Mouse (Mus musculus): ENCODE data around the gene Adgrg3.

Adgrg3 gene

DNA sequence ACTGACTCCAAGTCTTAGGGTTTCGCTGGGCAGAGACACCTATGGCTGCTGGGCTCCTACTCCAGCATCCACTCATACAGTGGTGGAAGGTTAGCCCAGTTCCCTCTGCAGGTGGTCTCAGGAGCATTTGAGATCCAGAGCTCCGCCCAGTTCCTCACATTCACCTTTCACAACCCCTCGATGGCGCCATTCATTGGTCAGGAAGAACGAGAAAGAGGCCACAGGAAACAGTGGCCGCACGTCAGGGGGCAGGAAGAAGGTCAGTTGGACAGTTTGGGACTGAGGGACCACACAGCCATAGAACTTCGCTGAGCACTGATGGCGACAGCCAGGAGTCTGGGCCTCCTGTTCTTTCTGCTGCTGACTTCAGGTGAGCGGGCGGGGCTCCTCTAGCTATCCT, at the start of gene Adgrg3:
Gene Adgrg3, plus strand, starts transcription at position 242 of the 400 bp plus-strand sequence.
- DNase-seq: no peak

DNA sequence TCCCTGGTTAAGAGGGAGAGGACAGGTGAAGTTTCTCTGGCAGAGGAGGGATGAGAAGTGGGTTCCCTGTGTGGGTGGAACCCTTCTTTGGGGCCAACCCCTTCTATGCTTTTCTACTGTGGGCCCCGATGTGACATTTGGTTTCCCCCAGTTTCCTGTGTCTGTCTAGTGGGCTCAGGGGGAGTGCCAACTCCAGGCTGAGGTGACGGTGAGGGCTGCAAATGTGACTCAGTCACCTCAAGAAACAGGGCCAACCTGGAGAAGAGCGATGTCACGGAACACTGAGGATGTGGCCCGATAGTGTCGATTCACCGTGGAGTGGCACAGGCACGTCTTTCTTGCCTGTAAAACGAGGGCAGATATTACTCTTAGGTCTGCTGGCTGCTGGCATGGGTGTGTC, 44.2 kb upstream of the Adgrg3 start:
- DNase-seq: no peak

DNA sequence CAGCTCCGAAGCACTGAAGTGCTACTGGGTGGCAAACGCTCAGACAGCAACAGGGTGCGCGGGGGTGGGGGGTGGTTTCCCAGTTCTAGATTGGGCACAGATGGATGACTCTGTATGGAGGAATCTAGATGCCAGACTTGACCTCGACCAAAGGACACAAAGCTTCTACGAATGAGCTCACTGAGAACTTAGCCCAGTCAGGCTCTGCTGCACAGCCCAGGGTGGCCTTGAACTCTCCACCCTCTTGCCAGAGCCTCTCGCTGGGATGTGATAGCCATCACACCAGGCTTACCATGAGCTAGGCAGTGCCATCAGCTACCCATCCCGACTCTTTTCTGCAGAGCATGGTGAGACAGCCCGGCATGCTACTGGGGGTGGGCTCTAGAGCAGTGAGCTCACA, 43.7 kb upstream of the Adgrg3 start:
- DNase-seq: no peak

DNA sequence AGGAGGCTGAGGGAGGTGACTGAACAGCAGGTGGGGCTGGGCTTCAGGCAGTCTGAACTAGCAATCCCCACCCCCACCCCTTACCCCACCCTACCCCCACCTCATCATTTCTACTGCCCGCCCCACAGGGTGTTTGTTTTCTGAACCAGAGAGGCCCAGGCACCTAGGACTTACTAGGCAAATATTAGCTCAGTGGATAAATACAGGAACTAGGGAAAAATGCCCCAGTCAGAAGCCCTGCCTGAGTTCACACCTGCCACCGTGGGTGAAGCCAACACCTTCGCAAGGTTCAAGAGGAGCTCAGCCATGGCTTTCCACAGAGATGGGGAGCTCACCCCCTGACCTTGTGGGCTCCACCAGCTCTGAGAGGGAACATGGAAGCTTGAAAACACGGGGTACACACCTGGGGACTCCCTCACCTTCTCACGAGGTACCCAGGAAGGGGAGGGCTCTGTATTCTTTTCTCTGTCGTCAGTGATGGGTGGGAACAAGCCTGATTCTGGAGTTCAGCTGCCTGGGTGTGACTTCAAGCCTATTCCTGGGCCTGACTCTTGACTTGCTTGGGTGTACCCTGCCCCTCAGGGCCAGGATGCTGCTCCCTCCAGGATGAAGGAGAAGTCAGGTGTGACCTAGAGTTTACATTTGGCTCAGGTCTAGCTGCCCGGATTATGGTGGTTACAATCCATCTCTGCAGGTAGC, 42.9 kb upstream of the Adgrg3 start, which contains the start of gene Adgrg1:
Gene Adgrg1, plus strand, starts transcription at position 285 of the 699 bp plus-strand sequence.
- DNase-seq: peak; percentile 47 to 70

DNA sequence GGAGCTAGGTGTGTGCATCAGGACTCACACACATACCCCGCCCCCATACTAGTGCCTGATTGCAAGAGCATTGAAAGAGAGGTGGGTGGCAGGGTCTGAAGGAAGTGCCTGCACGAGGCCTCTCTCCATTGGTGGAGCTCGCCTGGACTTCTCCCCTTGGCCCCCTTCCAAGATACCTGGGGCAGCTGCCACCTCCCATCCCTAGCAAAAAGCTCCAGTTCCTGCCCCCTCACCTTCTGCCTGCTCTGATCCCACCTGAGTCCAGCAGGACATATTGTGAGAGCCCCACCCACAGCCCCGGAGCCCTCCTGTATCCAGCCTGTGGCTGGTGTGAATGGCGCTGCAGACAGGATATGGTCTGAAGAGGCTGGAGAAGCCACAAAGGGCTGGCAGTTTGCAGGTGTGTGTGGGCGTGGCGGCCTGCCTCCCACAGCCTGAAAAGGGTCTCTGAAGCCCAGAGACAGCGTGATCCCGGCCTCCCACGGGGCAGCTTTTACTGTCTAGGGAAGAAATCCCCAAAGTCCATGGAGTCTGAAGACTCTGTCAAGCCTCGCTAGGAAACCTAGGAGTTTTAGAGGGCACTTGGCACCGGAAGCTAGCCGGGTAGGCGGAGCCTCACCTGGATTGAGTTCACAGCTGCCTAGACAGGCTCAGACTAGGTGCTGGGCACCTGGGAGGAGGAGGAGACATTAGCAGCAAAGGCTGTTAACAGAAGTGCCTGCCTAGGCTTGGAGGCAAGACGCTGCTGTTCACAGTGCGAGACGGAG, 40.7 kb upstream of the Adgrg3 start:
- DNase-seq: peak; percentile 69 to 83

DNA sequence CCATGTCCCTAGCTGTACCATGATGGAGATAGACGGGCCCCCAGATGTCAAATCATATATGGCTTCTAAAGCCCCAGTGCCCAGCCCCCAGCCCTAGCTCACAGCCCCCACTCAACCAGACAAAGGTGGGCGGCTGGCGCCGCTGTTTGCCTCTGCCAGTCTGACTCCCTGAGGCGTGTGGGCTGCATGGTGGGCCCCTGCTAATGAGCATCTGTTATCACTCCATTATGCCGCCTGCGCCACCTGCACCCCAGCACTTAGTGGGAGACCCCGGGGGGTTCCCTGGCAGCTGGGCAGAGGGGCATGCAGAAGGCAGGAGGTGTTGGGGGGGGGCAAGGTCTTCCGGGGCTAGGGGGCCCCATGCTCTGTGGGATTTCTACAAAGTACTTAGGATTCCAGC, 39.4 kb upstream of the Adgrg3 start:
- DNase-seq: no peak

DNA sequence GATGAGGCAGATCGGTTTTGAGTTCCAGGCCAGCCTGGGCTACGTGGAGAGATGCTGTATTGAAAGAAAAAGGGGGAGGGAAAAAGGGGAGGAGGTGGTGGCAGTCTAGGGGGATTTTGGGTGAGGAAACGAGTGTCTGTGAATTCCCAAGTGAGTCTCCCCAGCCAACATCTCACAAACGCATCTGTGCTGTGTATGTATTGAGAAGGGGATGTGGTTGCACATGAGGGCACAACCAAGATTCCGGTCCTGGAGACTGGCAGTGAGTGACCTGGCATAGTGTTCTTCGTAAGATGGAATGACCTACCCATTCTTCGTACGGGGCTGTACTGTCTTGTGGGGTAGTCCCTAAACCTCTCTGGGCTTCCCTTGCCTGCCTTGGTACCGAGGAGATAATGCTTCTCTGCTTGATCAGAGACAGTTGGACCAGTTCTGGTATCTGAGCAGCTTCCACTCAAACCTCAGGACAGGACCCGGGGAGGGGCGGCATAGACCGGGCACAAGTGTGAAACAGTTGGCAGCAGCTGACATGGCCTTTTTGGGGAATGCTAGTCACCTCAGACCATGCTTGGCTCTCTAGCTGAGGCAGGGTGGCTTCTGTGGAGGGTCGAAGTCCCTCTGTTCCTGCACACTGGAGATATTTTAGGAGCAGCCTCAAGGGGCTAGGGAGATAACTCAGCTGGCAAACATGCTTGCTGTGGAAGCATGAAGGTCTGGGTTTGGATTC, 38.7 kb upstream of the Adgrg3 start:
- DNase-seq: no peak

DNA sequence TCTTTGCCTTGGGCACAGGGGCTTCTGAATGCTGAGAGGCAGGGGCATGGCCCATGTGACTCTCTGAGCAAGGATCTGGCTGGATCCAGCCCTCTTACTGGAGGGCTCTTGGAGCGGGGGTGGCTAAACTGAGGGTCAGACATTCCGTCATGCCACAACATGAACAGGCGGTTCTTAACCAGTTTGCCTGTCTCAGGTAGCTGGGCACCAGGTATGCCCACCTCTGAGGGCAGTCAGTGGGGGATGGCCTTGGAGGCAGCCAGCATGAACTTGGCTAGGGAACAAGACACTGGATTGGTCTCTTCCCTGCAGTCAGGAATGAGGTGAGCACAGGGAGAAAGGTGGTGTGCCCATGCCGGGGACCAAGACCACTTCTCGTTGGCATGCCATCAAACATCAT, 37.3 kb upstream of the Adgrg3 start:
- DNase-seq: no peak

DNA sequence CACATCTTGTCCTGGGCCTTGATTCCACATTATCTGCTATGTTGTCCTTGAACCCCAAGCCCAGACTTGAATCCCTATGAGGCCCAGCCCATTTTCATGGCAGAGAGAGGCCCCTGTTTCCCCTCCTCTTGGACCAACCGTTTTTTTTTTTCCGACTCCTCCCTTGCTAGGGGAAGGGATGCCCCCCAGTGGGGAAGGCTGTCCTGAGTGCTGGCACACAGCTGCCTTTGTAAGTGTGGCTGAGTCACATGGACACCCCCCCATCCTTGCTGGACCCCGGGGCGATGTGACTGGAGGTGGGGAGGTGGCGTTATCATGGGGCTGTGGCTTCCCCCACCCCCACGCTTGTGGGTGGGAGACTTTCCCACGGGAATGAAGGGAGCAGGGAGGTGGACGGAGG, 36.5 kb upstream of the Adgrg3 start:
- no peak for DNase-seq

DNA sequence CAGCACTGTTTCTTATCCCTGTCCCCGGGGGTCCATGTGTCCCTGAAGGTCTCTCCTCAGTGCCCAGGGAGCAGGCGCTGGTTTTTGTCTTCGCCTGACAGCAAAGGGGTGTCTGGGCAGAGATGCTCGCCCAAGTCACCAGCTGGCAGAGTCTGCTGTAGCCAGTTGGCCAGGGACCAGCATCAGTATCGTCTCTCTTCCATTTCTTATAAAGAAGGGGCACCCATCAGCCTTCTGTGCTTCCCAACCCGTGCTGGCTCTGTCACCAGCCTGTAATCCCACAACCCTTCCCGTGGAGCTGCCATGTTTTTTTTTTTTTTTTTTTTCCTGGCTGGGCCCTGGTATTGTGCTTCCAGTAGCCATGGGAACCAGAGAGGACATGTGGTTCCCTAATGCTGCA, 35.6 kb upstream of the Adgrg3 start:
- no peak for DNase-seq

DNA sequence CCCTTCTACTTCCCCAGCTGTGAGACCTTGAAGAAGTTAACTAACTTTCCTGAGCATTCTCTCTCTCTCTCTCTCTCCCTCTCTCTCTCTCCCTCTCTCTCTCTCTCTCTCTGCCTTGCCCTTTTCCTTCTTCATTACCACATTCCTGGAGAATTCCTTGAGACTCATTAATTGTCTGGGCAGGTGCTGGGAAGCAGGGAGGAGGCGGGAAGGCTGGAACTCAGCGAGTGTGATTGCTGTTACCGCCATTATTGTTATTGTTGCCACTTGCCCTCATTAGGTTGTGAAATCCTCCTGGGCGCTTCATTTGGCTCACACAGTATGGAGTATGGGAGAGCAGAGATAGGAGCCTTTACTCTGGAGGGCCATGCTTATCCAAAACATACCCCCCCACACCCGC, 34.3 kb upstream of the Adgrg3 start:
- no peak for DNase-seq

DNA sequence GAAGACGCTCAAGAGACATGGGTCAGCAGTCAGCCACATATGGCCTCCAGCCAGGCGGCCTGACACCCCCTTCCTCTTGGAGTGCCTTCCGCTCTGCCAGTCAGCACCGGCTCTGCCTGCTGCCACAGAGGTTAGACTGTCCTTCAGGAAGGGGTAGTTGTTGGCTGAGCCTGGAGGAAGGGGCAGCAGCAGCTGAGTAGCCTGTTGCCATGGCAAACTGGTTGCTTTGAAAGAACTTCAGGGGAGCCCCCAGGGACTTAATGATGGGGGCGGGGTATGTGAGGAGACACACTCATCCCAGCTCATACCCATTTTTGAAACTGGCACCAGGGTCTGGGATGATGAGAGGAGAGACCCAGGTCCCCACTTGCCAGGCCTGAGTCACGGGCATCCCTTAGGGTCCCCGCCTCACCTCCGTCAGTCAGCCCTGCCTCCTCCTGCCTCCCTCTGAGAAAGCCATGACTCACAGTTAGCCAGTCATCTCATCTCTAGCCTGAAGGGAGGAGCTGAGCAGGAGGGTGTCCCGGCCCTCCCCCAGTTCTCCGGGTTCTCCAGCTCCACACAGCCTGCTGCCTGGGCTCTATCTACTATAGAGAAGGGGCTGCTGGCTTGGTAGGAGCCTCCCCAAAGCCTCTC, 33.5 kb upstream of the Adgrg3 start:
- DNase-seq: peak; percentile 67 to 75

DNA sequence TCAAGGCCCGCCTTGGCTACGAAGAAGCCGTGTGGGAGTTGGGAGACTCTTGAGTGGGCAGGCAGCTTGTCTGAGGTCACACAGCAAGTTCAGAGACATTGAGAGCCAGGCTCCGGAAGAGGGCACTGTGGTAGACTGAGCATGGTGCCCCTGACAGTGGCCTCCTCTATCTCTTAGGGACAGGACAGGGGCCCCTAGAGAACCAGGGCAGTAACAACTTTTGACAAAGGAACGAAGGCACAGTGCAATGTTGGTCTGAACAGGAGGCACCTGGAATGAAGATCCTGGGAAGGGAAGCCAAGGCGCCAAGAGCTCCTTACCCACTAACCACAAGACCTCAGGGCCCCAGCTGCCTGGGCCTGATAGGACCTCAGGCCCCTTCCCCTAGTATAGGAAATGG, 32.5 kb upstream of the Adgrg3 start:
- no peak for DNase-seq

DNA sequence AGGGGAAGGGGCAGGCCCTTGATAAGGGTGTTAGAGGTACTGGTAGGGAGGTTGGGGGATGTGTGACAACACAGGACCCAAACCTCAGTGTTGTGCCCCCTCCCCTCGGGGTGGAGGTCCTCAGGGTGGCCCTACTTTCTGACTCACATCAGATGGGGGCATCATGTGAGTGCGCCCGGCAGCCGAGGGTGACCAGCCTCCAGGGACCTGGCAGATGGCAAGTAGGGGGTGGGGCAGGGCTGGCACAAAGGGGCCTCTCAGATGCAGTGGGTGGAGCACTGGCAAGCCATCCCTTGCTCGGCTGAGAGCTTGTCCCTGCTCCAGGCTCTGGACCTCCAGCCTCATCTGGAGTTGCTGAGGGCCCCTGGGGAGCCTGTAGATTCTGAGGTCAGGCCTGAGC, 30.8 kb upstream of the Adgrg3 start:
- no peak for DNase-seq

DNA sequence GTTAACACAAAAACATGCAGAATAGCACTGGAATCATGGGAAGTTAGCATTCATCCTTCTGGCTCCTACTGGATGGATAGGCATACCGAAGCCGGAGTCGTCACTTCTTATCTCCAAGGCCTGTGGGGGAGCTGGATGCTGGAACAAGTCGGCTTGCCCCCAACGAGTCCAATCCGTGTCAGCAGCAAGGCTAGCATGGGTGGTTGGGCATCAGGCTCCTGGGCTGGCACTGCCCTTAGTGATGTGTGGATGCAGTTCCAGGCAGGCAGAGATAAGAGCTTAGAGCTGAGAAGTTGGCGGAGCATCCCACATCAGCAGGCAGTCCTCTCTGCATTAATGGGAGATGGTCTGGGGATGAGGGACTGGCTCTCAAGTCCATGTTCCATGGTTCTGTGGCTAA, 29.9 kb upstream of the Adgrg3 start:
- DNase-seq: no peak

DNA sequence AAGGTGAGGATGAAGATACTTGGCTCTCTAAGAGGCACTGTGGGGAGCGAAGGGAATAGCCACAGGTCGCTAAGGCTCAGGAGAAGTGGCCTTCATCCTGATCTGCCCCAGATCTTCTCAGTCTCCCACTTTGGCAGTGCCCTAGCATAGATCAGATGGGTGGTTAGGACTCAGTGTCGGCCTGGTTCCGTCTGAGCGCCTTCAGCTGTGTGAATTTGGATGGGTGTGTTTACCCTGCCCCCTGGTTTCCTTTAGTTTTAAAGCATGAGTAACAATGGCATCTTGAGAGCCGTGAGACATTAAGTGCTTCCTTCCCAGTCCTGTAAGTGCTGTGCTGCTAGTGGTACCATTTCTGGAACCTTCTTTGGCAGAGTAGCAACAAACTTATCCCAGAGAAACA, 28.9 kb upstream of the Adgrg3 start:
- DNase-seq: no peak

DNA sequence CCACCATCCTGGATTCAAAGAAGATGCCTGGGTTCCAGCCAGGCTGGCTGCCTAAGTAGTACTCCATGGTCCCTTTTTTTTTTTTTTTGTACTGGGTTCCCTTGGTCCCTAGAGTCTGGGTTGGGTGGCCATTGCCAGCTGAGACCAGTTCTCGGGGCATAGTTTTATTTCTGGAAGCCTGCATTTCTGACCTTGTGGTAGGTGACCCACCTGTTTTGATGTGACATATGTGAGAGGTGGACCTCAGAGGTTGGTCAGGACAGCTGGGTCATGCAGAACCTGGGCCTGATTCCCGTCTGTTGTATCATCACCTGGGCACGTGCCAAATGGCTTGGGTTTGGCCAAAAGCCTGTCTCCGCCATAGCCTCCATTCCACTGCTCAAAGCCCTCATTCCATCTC, 27.8 kb upstream of the Adgrg3 start:
- DNase-seq: no peak

DNA sequence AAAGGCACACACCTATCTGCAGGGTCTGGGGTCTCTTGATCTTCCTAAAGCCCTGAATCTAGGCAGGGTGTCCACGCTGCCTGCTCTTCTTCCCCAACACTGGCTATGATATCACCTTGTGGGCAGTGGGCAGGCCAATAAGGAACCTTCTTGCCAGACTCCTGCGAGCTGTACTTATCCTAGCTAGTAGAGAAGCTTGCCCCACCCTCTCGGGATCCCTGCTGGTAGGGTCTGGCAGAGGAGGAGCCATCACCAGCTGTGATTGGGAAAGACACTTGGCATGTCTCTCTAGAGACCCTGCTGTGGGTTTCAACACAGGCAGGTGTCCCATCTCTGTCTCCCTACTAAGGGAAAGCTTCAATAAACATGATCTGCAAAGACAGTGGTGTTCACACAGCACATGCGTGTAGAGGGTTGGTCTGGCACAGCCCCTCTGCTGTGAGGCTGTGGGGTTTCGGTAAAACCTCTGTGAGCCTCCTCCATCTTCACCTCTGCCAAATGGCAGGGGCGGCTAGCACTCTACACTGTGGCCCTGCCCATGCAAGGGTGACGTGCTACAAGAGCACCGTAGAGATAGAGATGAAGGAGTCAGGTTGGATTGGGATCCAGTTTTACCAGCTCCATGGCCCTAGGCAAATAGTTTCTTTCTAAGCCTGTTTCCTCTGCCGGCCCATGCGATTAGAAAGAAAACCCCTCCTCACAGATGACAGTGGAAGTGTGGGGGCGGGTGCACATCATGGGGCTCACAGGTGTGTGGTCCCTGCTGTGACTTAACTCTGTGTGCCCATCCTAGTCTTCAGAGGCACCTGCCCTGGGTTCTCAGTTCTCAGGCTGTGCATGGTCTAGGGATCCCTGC, 26.7 kb upstream of the Adgrg3 start:
- no peak for DNase-seq

DNA sequence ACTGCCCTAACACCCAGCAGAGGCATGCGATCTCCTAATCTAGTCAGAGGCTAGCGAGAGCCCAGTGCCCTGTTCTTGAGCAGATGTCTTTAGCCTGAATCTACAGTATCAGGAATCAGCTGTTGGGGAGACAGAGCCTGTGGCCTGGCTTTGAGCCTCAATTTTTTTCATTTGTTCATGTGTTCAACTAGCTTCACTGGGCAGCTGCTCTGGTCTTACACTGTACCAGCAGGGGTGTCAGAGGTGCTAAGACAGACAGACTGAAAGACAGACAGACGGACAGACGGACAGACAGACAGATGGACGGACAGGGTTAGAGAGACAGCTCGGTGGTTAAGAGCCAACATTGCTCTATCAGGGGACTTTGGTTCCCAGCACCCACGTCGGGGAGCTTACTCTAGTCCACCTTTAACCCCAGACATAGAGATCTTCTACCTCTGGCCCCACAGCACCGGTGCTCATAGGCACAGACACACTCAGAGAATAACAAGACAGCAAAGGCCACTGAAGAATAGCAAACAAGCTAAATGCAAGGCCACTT, 26.0 kb upstream of the Adgrg3 start:
- DNase-seq: no peak

DNA sequence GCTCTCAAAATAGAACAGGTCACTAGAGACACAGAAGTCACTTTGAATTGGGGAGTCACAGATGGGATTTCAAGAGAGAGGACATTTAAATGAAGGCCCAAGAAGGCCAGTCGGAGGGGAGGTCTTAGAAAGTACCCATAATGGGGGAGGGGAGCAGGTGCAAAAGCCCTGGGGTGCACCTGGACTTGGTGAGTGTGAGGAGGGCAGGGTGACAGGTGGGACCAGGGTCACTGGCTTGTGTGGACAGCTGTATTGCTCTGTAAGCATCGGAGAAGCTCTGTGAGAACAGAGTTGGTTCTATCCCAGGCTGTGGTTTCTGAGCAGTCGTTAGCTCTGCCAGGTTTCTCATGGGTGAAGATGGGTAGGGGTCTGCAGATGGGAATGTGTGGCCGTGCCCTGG, 25.5 kb upstream of the Adgrg3 start:
- no peak for DNase-seq

DNA sequence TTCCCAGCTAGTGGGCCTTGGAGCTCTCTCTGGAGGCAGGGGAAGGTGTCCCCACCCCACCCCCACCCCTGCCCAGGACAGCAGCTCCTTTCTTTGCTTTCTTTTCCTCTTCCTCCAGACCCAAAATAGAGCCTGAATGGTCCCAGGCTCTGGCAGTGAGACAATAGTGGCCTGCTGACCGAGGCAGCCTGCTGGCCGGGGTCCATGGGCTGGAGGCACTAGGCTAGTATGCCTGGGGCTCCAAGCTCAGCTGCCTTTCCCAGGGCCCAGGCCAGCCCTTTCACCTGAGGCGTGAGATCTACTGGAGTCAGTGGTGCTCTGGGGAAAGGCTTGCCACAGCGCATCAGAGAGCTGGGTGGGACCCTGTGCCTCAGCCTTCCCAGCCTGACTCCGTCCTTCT, 25.0 kb upstream of the Adgrg3 start:
- peak; percentile 62 to 79 for DNase-seq
